Mouse (Mus musculus): ENCODE results near the gene Btbd35f3. TPM values are rescaled to one million over a fixed set of nuclear protein-coding genes. Genes with fewer than 3 reads are reported as not detected.

Btbd35f3 gene
- total RNA-seq (2023): not detected

GRCm38 (mm10) chrX:4037374-4037773 lies at the start of gene Btbd35f3:
Gene Btbd35f3 (plus strand): TSS chrX:4037674.

Other genes with a start within 250 kb of the Btbd35f3 start
- gene Btbd35f16, start 80.7 kb upstream of the Btbd35f3 start, total RNA-seq (2023): not detected
- not detected for gene Btbd35f28, start 158.9 kb downstream of the Btbd35f3 start, total RNA-seq (2023)